Mouse (Mus musculus): ENCODE results near the gene Adamts17. TPM values are rescaled to one million over a fixed set of nuclear protein-coding genes. Genes with fewer than 3 reads are reported as not detected.

Adamts17 gene
- total RNA-seq, 2 experiments from 2014 or later: 19.0 to 24.1 TPM

GRCm38 (mm10) chr7:67041685-67042084, 202.2 kb downstream of the Adamts17 start:
- DNase-seq (ENCODE audit: extremely low spot score in 1 of 2, low spot score in 2 of 2): no peak
- intact Hi-C loops (cut with DNase I): no loop called here

GRCm38 (mm10) chr7:67044121-67044817, 204.7 kb downstream of the Adamts17 start:
- DNase-seq (ENCODE audit: extremely low spot score in 1 of 2, low spot score in 2 of 2): no peak
- intact Hi-C loops (cut with DNase I): no loop called here

DNA sequence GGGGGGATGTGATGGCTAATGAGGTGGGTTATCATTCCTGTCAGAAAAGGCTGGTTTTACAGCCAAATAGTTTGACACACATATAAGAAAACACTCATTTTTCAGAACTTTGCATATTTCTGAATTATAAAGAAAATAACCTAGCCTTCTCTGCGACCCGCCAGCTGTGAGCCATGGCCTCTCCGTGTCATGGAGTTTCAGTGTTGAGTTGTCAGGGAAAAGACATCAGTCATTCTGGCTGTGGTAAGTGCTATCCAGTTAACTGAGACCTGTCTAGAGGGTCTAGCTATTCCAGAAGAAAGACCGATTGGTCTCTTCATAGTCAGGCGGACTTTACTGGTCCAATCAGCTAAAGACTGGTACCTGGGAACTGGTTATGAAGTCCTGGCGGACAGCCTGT, 205.7 kb downstream of the Adamts17 start:
- no peak for DNase-seq (ENCODE audit: extremely low spot score in 1 of 2, low spot score in 2 of 2)
- intact Hi-C loops (cut with DNase I): no loop called here

GRCm38 (mm10) chr7:67049206-67049605, 209.7 kb downstream of the Adamts17 start:
- intact Hi-C loops (cut with DNase I): no loop called here

DNA sequence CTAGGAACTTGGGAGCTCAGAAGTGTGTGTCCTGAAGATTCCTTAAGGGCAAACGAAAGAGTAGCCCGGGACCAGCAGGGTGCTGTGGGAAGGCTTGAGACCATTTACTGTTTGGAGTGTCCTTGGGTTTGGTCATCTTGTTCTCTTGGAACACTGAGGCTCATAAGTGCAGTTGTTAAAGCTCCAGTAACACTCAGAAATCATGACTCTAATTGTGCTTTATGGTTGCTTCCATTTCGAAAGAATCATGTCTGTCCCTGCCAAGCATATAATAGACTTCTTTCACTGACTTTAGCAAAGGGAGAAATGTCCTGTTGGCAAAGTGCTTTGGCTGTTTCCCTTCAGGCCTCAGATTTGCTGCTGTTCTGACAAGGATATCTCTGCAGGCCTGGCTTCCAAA, 210.9 kb downstream of the Adamts17 start:
- intact Hi-C loops (cut with DNase I): no loop called here
- DNase-seq (ENCODE audit: extremely low spot score in 1 of 2, low spot score in 2 of 2): no peak

More at GRCm38 (mm10) chr7:67049206-67049605, 209.7 kb downstream of the Adamts17 start:
- DNase-seq (ENCODE audit: extremely low spot score in 1 of 2, low spot score in 2 of 2): no peak

GRCm38 (mm10) chr7:67051089-67051718, 211.7 kb downstream of the Adamts17 start:
- no peak for DNase-seq (ENCODE audit: extremely low spot score in 1 of 2, low spot score in 2 of 2)
- intact Hi-C loops (cut with DNase I): no loop called here

DNA sequence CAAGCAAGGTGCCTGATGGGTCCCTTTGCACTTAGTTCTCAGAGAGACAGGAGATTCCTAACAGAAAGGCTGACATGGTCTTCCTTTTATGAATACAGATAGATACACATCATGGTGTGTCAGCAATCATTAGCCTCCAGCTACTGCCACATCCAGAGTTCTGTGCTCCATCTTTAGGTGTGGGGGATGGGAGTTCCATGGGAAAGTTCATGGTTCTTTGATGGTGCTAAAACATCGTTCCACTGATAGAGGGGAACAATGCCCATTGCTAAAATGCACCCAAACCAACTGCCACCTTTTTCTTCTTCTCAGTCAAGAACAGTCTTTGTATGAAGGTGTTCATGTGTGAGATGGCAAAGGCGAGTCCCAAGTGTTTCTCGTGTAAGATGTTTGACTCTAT, 215.3 kb downstream of the Adamts17 start:
- intact Hi-C loops (cut with DNase I): no loop called here
- DNase-seq (ENCODE audit: extremely low spot score in 1 of 2, low spot score in 2 of 2): no peak

DNA sequence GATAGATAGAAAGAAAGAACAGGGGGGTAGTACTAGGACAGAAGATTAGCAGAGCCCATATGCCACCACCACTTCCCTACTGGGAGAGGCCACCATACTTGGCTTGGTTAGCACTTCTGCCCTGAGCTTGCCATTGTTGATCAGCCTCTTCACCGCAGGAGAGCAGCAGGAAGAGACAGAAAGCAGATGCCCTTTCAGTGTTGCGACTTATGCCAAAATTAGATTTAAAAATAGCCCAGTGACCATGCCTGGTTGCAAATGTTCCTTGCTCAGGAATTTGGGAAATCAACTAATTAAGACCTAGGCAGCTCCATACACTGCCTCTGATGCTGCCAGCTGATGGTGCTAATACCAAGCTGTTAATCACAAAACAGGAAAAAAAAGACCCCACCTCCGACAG, 216.0 kb downstream of the Adamts17 start:
- no peak for DNase-seq (ENCODE audit: extremely low spot score in 1 of 2, low spot score in 2 of 2)
- intact Hi-C loops (cut with DNase I): no loop called here

GRCm38 (mm10) chr7:67061756-67062155, 222.2 kb downstream of the Adamts17 start:
- peak in 1 of 2 experiments; percentile 55 for DNase-seq (ENCODE audit: extremely low spot score in 1 of 2, low spot score in 2 of 2)
- intact Hi-C loops (cut with DNase I): no loop called here

- intact Hi-C loops (cut with DNase I): no loop called here
- DNase-seq (ENCODE audit: extremely low spot score in 1 of 2, low spot score in 2 of 2): no peak
These were observed 223.0 kb downstream of the Adamts17 start for GRCm38 (mm10) chr7:67062571-67062970.

DNA sequence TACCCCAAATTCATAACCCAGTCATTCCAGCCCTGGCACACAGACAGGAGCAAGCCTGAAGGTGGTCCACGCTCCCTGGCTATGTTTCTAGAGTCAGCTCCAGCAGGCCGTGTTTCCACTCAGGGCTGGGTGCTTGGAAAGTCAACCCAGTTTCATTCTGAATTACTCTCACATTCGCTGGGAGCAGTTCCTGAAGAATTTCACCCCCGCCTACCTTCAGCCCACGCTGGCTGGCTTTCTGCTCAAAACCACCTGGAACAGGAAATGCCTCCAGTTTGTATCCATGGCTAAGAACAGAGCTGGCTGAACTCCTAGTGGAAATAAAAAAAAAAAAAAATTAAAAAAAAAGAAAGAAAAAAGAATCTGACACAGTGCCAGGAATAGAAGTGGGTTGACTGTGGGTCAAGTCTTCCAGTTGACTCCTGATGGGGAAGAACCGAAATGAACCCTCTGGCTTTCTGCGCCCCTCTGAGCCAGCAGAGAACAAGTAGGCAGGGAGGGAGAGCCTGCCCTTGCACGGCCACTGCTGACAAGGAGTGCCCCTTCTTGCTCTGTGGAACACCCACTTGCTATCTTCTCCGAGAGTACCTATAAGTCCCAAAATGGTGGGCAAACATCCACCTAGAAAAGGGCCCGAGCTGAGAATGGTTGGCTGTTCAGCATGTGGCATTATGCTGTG, 225.2 kb downstream of the Adamts17 start:
- intact Hi-C loops (cut with DNase I): no loop called here

DNA sequence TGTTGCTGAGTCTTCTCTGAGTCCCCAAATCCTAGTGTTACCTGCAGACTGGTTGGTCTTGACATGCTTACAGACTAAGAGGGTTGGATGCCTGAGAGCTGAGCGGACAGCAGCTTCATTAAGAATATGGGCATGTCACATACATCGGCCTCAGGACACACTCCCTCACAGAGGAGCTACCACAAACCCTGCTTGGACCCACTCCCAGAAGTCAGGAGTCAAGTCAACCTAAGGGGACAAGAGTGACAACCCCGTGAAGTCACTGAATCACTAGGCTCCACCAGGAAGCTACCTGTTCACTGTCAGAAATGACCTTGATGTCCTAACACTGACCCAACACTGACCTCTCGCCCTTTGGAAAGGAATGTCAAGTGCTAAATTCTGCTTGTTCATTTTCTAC, 226.1 kb downstream of the Adamts17 start:
- intact Hi-C loops (cut with DNase I): no loop called here
- no peak for DNase-seq (ENCODE audit: extremely low spot score in 1 of 2, low spot score in 2 of 2)

More for the DNA sequence above, 225.2 kb downstream of the Adamts17 start:
- DNase-seq (ENCODE audit: extremely low spot score in 1 of 2, low spot score in 2 of 2): peak; percentile 12 to 51

- DNase-seq (ENCODE audit: extremely low spot score in 1 of 2, low spot score in 2 of 2): no peak
These were observed 232.6 kb downstream of the Adamts17 start for GRCm38 (mm10) chr7:67072015-67072685.

DNA sequence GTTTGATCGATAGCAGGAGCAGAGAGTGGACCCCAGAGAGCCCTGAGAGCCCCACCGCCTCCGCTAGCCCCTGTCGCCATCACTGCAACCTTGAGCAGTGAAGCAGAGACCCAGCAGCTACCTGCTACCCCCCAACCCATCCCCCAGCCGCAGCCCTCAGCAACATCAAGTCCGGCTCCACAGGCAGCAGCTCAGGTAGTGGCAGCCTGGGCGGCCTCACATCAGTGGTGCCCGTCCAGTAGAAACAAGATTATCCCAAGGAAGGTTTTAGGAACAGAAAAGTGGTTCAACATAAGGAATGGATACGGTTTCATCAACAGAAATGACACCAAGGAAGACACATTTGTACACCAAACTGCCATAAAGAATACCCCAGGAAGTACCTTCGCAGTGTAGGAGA, 243.2 kb downstream of the Adamts17 start:
- no peak for DNase-seq (ENCODE audit: extremely low spot score in 1 of 2, low spot score in 2 of 2)
- intact Hi-C loops (cut with DNase I): no loop called here

More at GRCm38 (mm10) chr7:67072015-67072685, 232.6 kb downstream of the Adamts17 start:
- intact Hi-C loops (cut with DNase I): no loop called here

DNA sequence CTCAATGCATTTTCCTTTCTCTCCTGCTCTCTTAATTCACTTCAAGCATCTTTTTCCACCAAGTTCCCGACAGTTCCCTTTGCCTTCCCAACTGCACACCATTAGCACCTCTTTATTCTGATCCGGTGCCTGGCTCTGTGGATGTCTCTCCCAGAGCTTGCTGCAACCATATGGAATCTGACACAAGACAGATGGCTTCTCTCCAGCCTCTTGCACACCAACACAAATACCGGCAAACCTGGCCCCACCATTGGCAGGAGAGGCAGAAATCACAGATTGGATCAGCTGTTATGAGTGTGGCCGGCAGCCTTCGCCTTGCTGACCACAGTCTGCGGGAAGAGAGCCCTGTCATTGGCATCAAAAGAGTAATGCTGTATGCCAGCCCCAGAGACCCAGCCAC, 248.2 kb downstream of the Adamts17 start:
- DNase-seq (ENCODE audit: extremely low spot score in 1 of 2, low spot score in 2 of 2): no peak

GRCm38 (mm10) chr7:67097096-67097495, 257.6 kb downstream of the Adamts17 start:
- intact Hi-C loops (cut with DNase I): no loop called here
- no peak for DNase-seq (ENCODE audit: extremely low spot score in 1 of 2, low spot score in 2 of 2)

More for the DNA sequence above, 248.2 kb downstream of the Adamts17 start:
- intact Hi-C loops (cut with DNase I): no loop called here

GRCm38 (mm10) chr7:67101418-67101973, 262.0 kb downstream of the Adamts17 start:
- no peak for DNase-seq (ENCODE audit: extremely low spot score in 1 of 2, low spot score in 2 of 2)
- intact Hi-C loops (cut with DNase I): no loop called here

GRCm38 (mm10) chr7:67110551-67111159, 271.1 kb downstream of the Adamts17 start:
- DNase-seq (ENCODE audit: extremely low spot score in 1 of 2, low spot score in 2 of 2): no peak
- intact Hi-C loops (cut with DNase I): no loop called here

All from left cerebral cortex, postnatal 10 days (tissue).